Mouse (Mus musculus): ENCODE measurements around the gene Cblb.

Gene Cblb

GRCm38 (mm10) chr16:52076652-52077051 is 45.6 kb downstream of the Cblb start:
- DNase-seq: peak; percentile 60

- DNase-seq: no peak
Measured at GRCm38 (mm10) chr16:52077901-52078300, 46.9 kb downstream of the Cblb start.

- DNase-seq: no peak
Measured at GRCm38 (mm10) chr16:52078758-52079474, 47.9 kb downstream of the Cblb start.

GRCm38 (mm10) chr16:52079475-52079823 is 48.4 kb downstream of the Cblb start:
- DNase-seq: no peak

DNA sequence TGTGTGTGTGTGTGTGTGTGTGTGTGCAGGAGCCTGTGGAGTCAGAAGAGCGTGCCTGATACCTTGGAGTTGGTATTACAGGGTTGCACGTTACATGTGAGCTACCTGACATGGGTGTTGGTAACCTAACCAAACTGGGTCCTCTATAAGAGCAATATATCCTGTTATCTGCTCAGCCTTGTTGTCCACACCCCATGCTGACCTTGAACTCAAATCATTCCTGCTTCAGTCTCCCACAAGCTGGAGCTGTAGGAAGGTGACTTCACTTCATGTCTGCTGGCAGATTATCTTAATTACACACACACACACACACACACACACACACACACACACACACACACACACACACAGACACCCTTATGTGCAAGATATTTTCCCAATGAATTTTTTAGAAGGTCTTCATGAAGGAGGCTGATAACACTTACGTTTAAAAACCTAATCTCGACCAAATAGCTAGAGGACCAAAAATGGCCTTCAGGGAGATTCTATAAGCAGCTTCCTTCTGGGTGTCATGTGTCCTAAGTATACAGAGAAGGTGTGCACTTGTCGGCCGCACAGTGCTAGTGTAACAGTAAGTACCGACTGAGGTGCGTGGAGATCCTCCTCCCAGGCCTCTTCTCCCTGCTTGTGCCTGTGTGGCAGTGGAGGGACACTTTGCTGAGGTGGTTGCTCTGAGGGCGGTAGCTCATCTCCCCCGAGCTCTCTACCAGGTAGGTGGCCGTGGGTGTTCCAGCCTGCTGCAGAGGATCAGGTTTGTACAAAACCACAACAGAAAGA is 49.8 kb downstream of the Cblb start:
- no peak for DNase-seq

DNA sequence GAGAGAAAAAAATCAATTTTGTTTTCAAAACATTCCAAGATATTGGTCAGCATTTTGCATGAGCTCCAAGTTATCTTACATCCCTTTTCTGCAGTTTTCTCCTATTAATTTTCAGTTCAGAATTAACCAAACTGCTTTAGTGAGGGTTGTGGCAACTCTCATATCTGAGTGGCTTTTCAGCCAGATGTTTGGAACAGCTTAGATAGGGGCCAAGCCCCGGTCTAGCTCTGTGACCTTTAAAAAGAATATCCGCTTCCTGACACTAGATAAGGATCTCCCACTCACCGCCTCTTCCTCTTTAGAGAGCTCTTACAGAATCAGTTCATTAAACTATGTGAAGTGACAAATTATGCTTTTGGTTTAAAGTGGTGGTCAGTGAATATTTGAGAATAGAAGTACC is 50.7 kb downstream of the Cblb start:
- no peak for DNase-seq

DNA sequence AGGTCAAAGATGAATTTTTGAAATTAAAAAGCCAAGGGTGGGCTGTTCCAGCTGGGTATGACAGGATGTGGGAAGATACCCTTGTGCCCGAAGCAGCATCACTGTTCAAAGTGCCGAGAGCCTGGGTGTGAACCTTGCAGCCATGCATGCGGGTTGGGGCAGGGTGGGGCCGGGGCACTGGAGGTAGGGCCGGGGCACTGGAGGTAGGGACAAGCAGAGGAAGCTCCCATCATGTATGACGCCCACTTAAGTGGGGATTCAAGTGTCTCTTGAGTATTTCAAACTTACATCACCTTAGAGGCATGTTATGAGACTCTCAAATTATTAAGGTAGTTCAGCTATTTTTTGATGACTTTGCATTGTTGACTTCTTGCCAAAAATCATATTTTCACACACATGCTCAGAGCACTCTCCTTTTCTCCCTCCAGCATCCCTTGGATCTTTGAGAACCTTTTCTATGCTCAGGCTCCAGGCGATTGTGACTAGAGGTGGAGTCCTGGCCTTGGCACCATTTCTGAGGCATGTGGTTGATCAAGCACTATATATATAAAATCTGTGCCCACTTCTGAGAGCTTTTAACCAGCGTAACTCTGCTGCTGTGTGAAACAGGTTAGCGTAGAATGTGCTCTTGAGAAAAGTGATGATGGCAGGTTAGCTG is 55.9 kb downstream of the Cblb start:
- DNase-seq: no peak

DNA sequence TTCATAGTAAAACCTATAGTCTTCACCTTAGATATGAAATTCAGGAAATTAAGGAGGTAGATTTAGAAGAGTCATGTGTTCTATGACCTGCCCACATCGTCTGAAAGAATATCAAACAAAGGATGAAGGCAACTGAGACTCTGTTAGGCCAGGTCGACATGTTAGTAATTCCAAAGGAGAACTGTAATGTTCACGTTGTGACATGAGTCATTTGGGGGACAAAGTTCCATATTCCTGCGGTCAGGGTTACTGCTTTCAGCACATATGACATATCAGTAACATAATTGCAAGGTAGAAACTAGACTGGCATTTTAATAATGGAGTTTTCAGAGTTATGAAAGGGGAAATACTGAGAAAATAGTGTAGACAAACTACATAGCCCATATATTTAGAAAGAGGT is 58.3 kb downstream of the Cblb start:
- DNase-seq: no peak

DNA sequence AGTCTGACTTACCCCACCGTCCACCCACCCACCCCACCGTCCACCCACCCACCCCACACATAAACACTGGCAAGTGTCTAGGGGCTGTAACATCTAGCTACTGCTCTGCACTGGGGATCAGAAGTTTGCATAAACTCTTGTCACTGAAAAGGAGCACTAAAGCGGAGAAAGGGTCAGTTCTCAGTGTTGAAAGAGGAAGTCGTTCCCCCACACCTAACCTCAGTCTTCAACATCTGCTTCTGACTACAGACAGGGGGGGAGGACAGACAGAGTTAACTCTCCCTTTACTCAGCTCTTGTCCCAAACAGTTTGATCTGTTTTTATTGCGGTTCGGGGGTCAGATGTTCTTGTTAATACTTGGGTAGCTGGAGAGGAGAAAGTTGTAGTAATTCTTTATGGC is 59.9 kb downstream of the Cblb start:
- DNase-seq: no peak

DNA sequence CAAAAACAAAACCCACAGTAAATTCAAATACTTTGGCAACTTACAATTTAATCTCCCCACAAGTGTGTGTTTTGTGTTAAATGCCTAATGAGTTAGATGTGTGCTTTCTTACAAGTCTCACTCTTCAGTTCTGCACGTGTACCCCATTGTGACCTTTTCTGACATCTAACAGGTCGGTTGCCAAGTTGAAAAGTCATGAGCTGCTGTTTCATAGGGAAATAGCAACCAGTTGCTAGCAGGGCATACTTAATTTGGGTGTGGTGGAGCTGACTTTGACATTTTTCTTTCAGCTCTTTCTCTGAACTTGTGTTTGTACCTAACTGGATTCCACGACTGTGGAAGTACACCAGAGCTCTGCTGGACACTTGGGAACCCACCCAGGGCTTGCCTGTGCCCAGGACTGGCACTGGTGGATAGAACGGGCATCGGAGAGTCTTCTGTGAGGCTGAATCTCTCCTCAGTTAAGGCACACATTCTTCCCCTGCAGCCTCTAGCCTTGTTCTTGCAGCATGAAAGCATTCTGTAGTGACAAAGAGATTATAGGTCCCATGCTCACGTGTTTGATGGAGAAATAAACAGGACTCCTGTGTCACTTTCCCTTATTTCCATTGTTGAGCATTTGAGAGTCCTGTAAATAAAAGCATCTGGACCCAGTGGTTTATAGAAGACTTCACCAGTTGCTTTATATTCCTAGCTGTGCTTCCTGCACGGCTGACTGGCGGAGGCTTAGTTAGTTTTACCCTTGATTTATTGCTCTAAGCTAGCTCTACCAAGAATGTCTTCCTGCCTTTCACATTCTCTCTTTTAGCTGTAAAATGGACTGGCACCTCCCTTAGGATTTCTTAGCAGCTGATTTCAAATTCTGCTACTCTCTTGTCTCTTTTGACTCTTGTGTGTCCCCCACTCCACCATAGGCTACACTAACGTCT is 62.6 kb downstream of the Cblb start:
- DNase-seq: no peak

- no peak for DNase-seq
Measured at GRCm38 (mm10) chr16:52094735-52095459, 63.9 kb downstream of the Cblb start.

DNA sequence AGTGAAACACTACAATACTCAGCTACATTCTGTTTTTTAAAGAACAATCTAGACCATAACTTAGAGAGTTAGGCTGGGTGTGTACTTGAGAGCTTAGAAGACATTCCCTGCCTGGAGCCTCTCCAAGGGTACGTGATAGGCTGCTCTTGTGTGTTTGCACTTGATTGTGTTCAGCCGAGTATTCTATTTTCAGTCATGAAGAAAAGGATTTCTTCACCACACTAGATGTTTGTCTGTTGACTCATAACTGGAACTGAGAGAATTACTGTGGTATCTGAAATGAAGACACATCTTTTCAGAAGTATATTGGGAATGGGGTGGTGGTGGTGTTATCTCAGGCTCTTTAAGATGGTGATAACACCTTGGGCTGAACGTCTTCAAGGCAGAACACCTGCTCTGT is 64.6 kb downstream of the Cblb start:
- no peak for DNase-seq

GRCm38 (mm10) chr16:52100466-52100865 is 69.4 kb downstream of the Cblb start:
- DNase-seq: no peak

DNA sequence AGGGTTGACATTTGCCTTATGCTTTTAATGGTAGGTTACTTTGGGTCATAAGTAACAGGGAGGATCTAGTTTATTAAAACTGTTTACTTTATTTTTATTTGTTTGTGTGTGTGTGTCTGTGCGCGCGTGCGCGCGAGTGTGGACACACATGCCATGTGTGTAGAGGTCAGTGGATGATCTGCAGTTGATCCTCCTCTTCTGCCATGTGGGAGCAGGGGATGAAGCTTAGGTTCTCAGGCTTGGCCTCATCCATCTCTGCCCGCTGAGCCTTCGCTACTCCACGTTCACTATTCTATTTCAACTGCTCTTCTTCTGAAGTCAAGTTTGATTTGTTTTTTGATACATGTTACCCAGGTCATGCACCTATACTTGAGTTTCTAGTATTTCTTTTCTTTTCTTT is 73.6 kb downstream of the Cblb start:
- DNase-seq: no peak

DNA sequence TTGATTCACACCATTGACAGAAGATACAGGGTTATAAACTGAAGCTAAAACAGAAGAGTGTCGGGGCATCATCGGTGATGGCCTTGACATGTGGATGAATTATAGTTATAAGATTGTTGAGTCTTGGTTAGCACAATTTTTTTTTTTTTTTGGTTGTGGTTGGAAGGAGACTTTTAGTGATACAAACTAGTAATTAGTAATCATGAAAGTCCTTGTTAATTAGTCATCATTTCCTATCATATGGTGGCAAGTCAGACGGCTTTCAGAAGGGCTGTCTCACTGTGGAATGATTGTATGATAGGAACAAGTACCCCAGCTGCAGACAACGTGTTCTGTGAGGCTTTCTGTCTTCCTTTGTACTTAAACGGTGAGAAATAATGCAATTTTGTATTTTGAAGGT is 76.8 kb downstream of the Cblb start:
- no peak for DNase-seq

GRCm38 (mm10) chr16:52114473-52114872 is 83.4 kb downstream of the Cblb start:
- no peak for DNase-seq

DNA sequence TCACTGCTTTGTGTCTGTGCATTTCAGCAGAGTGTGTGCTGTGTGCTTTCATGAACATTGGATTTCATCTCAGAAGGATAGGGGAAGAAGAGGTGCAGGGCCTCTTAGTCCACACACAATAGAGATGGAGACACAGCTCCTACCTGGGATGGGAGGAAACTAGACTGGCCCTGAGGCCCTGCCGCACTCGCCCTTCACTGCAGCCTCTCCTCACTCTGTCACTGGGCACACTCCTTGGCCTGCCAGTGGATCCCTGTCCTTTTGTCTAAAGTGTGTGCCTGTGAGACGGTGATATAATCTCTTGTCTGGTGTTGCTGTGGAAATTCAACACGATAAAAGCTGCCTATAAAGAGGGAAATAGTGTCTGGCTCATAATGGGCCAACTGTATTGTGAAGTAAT is 88.0 kb downstream of the Cblb start:
- DNase-seq: no peak

GRCm38 (mm10) chr16:52124974-52125373 is 93.9 kb downstream of the Cblb start:
- no peak for DNase-seq

- DNase-seq: no peak
Measured at GRCm38 (mm10) chr16:52125896-52126295, 94.9 kb downstream of the Cblb start.

DNA sequence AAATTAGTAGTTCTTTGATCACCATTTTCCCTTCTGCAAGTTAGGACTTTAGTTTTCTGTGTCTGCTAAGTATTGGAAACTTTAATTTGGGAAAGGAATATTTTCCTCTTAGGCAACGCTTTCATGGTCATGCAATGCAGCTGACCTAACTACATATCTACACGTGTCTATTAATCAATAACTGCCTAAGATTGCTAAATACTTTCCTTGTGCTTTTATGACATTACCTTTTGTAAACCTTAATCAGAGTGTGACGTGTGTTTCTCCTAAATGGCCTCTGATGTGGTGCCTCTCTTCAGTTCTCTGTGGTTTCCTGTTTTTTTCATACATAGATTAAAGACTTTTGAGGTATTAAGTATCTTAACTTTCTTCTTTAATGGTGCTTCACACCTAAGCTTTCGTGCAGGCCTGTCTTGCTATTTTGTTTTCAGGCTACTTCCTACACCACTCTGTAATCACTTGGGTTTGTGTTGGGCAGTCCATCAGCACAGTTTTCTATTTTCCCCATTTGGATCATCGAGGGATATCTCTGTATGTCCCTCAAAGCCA is 98.4 kb downstream of the Cblb start:
- DNase-seq: no peak

- DNase-seq: no peak
Measured at GRCm38 (mm10) chr16:52132808-52133490, 101.9 kb downstream of the Cblb start.

All from cerebellum, adult 8-10 months (tissue).